Mouse (Mus musculus) small intestine, adult 2 months (tissue): ENCODE measurements at regions not wholly inside any gene's neighbourhood (a gene's known extent, or its start where the extent isn't known, plus 50 kb on each side); places are given as distances from the start of the nearest gene placed in this dataset.

Source experiments
- H3K27ac ChIP-seq: fragments of 200-500 bp; 2 replicates; pipeline ENCODE4 v1.5.1; 2012; ENCODE audit warnings: low read depth, low read length, control low read depth, inconsistent platforms; ENCODE audit not compliant: insufficient read depth
- H3K27me3 ChIP-seq: fragments of 200-500 bp; 2 replicates; pipeline ENCODE4 v1.6.1; 2012; ENCODE audit warnings: mild to moderate bottlenecking, moderate library complexity, low read length, inconsistent platforms; ENCODE audit not compliant: control insufficient read depth, insufficient read depth
- H3K36me3 ChIP-seq: fragments of 200-500 bp; 2 replicates; pipeline ENCODE4 v1.6.1; 2012; ENCODE audit warnings: mild to moderate bottlenecking, low read length, control low read depth, inconsistent platforms; ENCODE audit not compliant: control insufficient read depth, insufficient read depth
- H3K4me1 ChIP-seq: fragments of 200-500 bp; 2 replicates; pipeline ENCODE4 v1.6.1; 2012; ENCODE audit warnings: low read length, inconsistent platforms, mixed read lengths; ENCODE audit not compliant: control insufficient read depth, insufficient read depth, insufficient read length
- H3K4me3 ChIP-seq: fragments of 200-500 bp; 2 replicates; pipeline ENCODE4 v1.5.1; 2012; ENCODE audit warnings: low read depth, mild to moderate bottlenecking, control low read depth, inconsistent platforms, low read length, moderate library complexity
- CTCF ChIP-seq: fragments of 200-500 bp; IDR thresholded peaks from 2 replicates; pipeline ENCODE4 v1.5.1; 2012; ENCODE audit warnings: low read depth, mild to moderate bottlenecking, control low read depth, inconsistent platforms, low read length, moderate library complexity, mixed read lengths; ENCODE audit not compliant: insufficient replicate concordance, insufficient read length; ENCODE audit errors: extremely low read depth
- POLR2A ChIP-seq: fragments of 200-500 bp; IDR thresholded peaks from 2 replicates; pipeline ENCODE4 v1.6.1; 2012; ENCODE audit warnings: low read depth, mild to moderate bottlenecking, control low read depth, inconsistent platforms, low read length, moderate library complexity
- WGBS: fragments of 180-500 bp; shearing (Covaris S2); methylation state at CpG from one replicate; pipeline ENCODE4 v1.1.7; 2018; 5-methylcytosine and 5-hydroxymethylcytosine counted together

- TF ChIP-seq CTCF (no peak), POLR2A (no peak)
- Histone ChIP-seq H3K27me3 (no peaks in the 10 kb centered on the region), H3K4me1 (peaks cover 2% of the 10 kb centered on the region; the same call in 1 of the 2 replicates)
Measured at GRCm38 (mm10) chr13:35243946-35244345, 217.1 kb upstream of the Eci2 start.

DNA sequence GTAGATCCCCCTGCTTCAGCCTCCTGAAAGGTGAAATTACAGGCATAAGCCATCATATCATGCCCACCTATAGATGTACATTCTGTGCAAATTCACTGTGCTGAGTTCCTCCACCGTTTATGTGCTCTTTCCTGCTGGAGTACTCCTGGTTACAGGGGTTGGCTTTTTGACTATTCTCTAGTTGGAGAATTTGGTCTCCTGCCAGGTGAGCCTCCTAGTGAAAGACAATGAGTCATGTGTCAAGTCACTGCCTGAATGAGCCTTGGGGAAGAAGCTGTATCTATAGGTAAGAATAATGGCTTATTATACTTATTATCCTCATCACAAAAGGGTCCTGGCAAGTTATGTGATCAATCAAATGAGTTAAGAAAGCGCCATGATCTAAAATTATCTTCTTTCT is 230.5 kb upstream of the Eci2 start:
- Histone ChIP-seq H3K36me3 (no peaks in the 10 kb centered on the region), H3K27ac (no peak overlapping the region), H3K27me3 (no peaks in the 10 kb centered on the region), H3K4me1 (no peaks in the 10 kb centered on the region), H3K4me3 (no peak overlapping the region)
- TF ChIP-seq POLR2A: no peak
- TF ChIP-seq CTCF: no peak
- 57% methylated on average over 2 of the region's 2 CpGs for WGBS

More at GRCm38 (mm10) chr13:35243946-35244345, 217.1 kb upstream of the Eci2 start:
- Histone ChIP-seq H3K4me3 (no peak overlapping the region), H3K27ac (no peak overlapping the region), H3K36me3 (no peaks in the 10 kb centered on the region)

DNA sequence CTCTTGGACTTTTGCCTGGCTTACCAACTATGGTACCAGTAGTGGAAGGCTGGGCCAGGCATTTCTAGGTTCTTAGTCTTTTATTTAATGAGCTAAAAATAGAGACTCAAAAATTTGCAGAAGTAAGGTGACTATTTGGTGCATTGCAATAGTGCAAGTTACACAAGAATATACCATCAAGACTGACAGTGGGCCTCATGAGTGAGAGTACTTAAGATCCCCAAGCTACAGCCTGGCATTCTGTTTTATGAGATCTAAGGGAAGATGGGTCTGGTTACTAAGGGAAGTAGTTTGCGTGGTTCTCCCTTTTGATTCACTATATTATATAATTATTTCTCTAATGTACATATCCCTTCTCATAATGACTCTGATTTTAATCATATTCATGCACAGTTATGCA is 231.8 kb upstream of the Eci2 start:
- no peak overlapping the region for H3K27ac ChIP-seq
- H3K27me3 ChIP-seq: no peaks in the 10 kb centered on the region
- no peak overlapping the region for H3K4me3 ChIP-seq
- 93% methylated on average over 1 of the region's 1 CpGs for WGBS
- no peak for TF ChIP-seq POLR2A
- TF ChIP-seq CTCF: no peak
- H3K36me3 ChIP-seq: no peaks in the 10 kb centered on the region
- H3K4me1 ChIP-seq: no peaks in the 10 kb centered on the region

DNA sequence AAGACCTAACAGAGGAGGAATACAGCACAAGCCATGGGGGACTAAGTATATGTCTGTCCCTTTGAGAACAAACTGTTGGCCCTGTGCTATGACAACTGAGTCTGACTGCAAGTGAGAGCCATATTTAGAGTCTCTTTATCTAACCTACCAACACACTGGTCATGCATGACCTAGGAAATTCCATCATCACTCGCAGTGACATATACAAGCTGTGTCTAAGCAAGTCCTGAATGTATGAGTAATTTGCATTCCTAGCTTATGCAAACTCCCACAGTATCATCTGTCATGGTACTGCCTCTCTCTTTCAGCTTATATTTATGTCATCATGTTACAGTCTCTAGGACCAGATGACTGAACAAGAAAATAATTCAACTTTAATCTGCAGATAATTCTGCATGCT is 257.1 kb upstream of the Eci2 start:
- Histone ChIP-seq H3K4me1 (no peaks in the 10 kb centered on the region), H3K4me3 (no peak overlapping the region), H3K27ac (no peak overlapping the region), H3K27me3 (no peaks in the 10 kb centered on the region), H3K36me3 (no peaks in the 10 kb centered on the region)
- no peak for TF ChIP-seq POLR2A
- WGBS: 68% methylated on average over 1 of the region's 1 CpGs

- Histone ChIP-seq H3K4me1 (no peaks in the 10 kb centered on the region), H3K36me3 (no peaks in the 10 kb centered on the region), H3K27me3 (no peaks in the 10 kb centered on the region; the same call in 1 of the 2 replicates), H3K27ac (no peak overlapping the region), H3K4me3 (no peak overlapping the region)
- TF ChIP-seq POLR2A: no peak
- no peak for TF ChIP-seq CTCF
- 68% methylated on average over 1 of the region's 1 CpGs for WGBS
Measured at GRCm38 (mm10) chr13:35302088-35302487, 275.2 kb upstream of the Eci2 start.

GRCm38 (mm10) chr13:35316772-35317171 is 289.9 kb upstream of the Eci2 start:
- Histone ChIP-seq H3K27ac (no peak overlapping the region), H3K4me1 (no peaks in the 10 kb centered on the region), H3K27me3 (no peaks in the 10 kb centered on the region), H3K36me3 (no peaks in the 10 kb centered on the region), H3K4me3 (no peak overlapping the region)
- WGBS: 93% methylated on average over 1 of the region's 1 CpGs
- TF ChIP-seq POLR2A (no peak), CTCF (no peak)

- WGBS: 42% methylated on average over 10 of the region's 10 CpGs
Measured at GRCm38 (mm10) chr13:35326682-35327242, 299.9 kb upstream of the Eci2 start.

GRCm38 (mm10) chr13:35328320-35328719 is 301.4 kb upstream of the Eci2 start:
- no peaks in the 10 kb centered on the region for H3K27me3 ChIP-seq
- WGBS: 72% methylated on average over 2 of the region's 2 CpGs
- H3K4me3 ChIP-seq: no peak overlapping the region
- TF ChIP-seq CTCF (no peak), POLR2A (no peak)
- H3K27ac ChIP-seq: no peak overlapping the region
- no peaks in the 10 kb centered on the region for H3K36me3 ChIP-seq
- 0 out of 2 replicates have a peak, but pooled peaks cover 2% of the 10 kb centered on the region for H3K4me1 ChIP-seq

More at GRCm38 (mm10) chr13:35326682-35327242, 299.9 kb upstream of the Eci2 start:
- Histone ChIP-seq H3K4me1 (0 out of 2 replicates have a peak, but pooled peaks cover 2% of the 10 kb centered on the region), H3K27ac (no peak overlapping the region), H3K27me3 (no peaks in the 10 kb centered on the region), H3K36me3 (no peaks in the 10 kb centered on the region), H3K4me3 (no peak overlapping the region)
- TF ChIP-seq POLR2A: no peak
- no peak for TF ChIP-seq CTCF
